Mouse (Mus musculus) liver, adult 2 months (tissue): ENCODE results near the gene Lrrtm3. TPM values are rescaled to one million over a fixed set of nuclear protein-coding genes. Genes with fewer than 3 reads are reported as not detected.

Experiments used
- DNase-seq: peaks from one replicate; pipeline ENCODE4 v3.0.0-alpha.2; 2011; ENCODE audit warnings: low read depth, low spot score; ENCODE audit errors: extremely low read depth
- H3K27ac ChIP-seq: fragments of 200-500 bp; replicated peaks from 2 replicates; pipeline ENCODE4 v1.5.1; 2012; ENCODE audit warnings: low read depth, mild to moderate bottlenecking, control low read depth, inconsistent platforms, low read length; ENCODE audit not compliant: insufficient read depth
- H3K27me3 ChIP-seq: fragments of 200-500 bp; 2 replicates; pipeline ENCODE4 v1.6.1; 2012; ENCODE audit warnings: mild to moderate bottlenecking, moderate library complexity, low read length, inconsistent platforms; ENCODE audit not compliant: control insufficient read depth, insufficient read depth
- H3K36me3 ChIP-seq: fragments of 200-500 bp; 2 replicates; pipeline ENCODE4 v1.6.1; 2012; ENCODE audit warnings: low read length, inconsistent platforms; ENCODE audit not compliant: control insufficient read depth, insufficient read depth
- H3K4me1 ChIP-seq: fragments of 200-500 bp; 2 replicates; pipeline ENCODE4 v1.6.1; 2011; ENCODE audit warnings: low read length; ENCODE audit not compliant: control insufficient read depth, insufficient read depth
- H3K4me3 ChIP-seq: fragments of 200-500 bp; 2 replicates; pipeline ENCODE4 v1.5.1; 2011; ENCODE audit warnings: low read depth, mild to moderate bottlenecking, control low read depth, low read length, moderate library complexity; ENCODE audit not compliant: insufficient read depth
- H3K79me2 ChIP-seq: fragments of 200-500 bp; 2 replicates; pipeline ENCODE4 v1.6.1; 2012; ENCODE audit warnings: inconsistent platforms, mild to moderate bottlenecking, low read length, moderate library complexity; ENCODE audit not compliant: control insufficient read depth, insufficient read depth
- H3K9ac ChIP-seq: fragments of 200-500 bp; 2 replicates; pipeline ENCODE4 v1.6.1; 2012; ENCODE audit warnings: low read depth, mild to moderate bottlenecking, control low read depth, inconsistent platforms, low read length
- CTCF ChIP-seq: fragments of 200-500 bp; IDR thresholded peaks from 2 replicates; pipeline ENCODE4 v1.5.1; 2011; ENCODE audit warnings: low read depth, low read length, control low read depth
- POLR2A ChIP-seq: fragments of 200-500 bp; IDR thresholded peaks from 2 replicates; pipeline ENCODE4 v1.6.1; 2011; ENCODE audit warnings: low read length, control low read depth; ENCODE audit not compliant: insufficient read depth; ENCODE audit errors: extremely low read depth
- WGBS: fragments of 180-500 bp; shearing (Covaris S2); methylation state at CpG from one replicate; pipeline ENCODE4 v1.1.7; 2018; 5-methylcytosine and 5-hydroxymethylcytosine counted together
- polyA plus RNA-seq: library from polyadenylated mRNA; depleted of rRNA; stranded (reverse); fragments of >200 nt; gene quantifications from 2 replicates; pipeline ENCODE4 v1.2.3, GENCODE M21; 2012; rRNA removed
- total RNA-seq: library from RNA; depleted of rRNA; stranded (reverse); fragments of >200 nt; gene quantifications from 2 replicates; pipeline ENCODE4 v1.2.3, GENCODE M21; 2014; rRNA removed

The Lrrtm3 gene
- total and polyA plus RNA-seq, 2 experiments: not detected

- DNase-seq: no peak
- no peak within 1 kb of the TSS for H3K9ac ChIP-seq
- no peak within 1 kb of the TSS for H3K4me3 ChIP-seq
- H3K4me1 ChIP-seq: no peaks in the 10 kb centered on the region
- no peak within 1 kb of the TSS for H3K27ac ChIP-seq
- no peaks in the 10 kb centered on the region for H3K27me3 ChIP-seq
- H3K79me2 ChIP-seq: no peaks in the 10 kb centered on the region
- no peaks in the 10 kb centered on the region for H3K36me3 ChIP-seq
- TF ChIP-seq POLR2A: no peak
- TF ChIP-seq CTCF: no peak
Observed at GRCm38 (mm10) chr10:63927334-63927733, 162.7 kb downstream of the Lrrtm3 start, which contains the start of gene Gm10118. Gene Gm10118, minus strand, starts transcription at chr10:63927434.

GRCm38 (mm10) chr10:63908878-63909277, 181.2 kb downstream of the Lrrtm3 start:
- Histone ChIP-seq H3K27me3 (no peaks in the 10 kb centered on the region), H3K4me3 (no peak overlapping the region), H3K36me3 (no peaks in the 10 kb centered on the region), H3K27ac (no peak overlapping the region), H3K79me2 (no peaks in the 10 kb centered on the region), H3K9ac (no peak overlapping the region), H3K4me1 (no peaks in the 10 kb centered on the region)
- no peak for TF ChIP-seq POLR2A
- TF ChIP-seq CTCF: no peak
- no peak for DNase-seq

GRCm38 (mm10) chr10:63899891-63900290, 190.2 kb downstream of the Lrrtm3 start:
- Histone ChIP-seq H3K9ac (no peak overlapping the region), H3K36me3 (no peaks in the 10 kb centered on the region), H3K27ac (no peak overlapping the region), H3K79me2 (no peaks in the 10 kb centered on the region), H3K4me1 (no peaks in the 10 kb centered on the region), H3K27me3 (no peaks in the 10 kb centered on the region), H3K4me3 (no peak overlapping the region)
- TF ChIP-seq POLR2A: no peak
- TF ChIP-seq CTCF: no peak
- DNase-seq: no peak

- Histone ChIP-seq H3K79me2 (no peaks in the 10 kb centered on the region), H3K9ac (no peak overlapping the region), H3K4me1 (no peaks in the 10 kb centered on the region), H3K27ac (no peak overlapping the region), H3K4me3 (no peak overlapping the region), H3K36me3 (no peaks in the 10 kb centered on the region), H3K27me3 (no peaks in the 10 kb centered on the region)
- 91% methylated on average over 5 of the region's 5 CpGs for WGBS
- TF ChIP-seq POLR2A (no peak), CTCF (no peak)
- DNase-seq: no peak
Observed at GRCm38 (mm10) chr10:63894612-63895011, 195.5 kb downstream of the Lrrtm3 start.

GRCm38 (mm10) chr10:63886449-63887088, 203.5 kb downstream of the Lrrtm3 start:
- Histone ChIP-seq H3K9ac (no peak overlapping the region), H3K27ac (no peak overlapping the region), H3K27me3 (no peaks in the 10 kb centered on the region), H3K36me3 (no peaks in the 10 kb centered on the region), H3K79me2 (no peaks in the 10 kb centered on the region), H3K4me3 (no peak overlapping the region), H3K4me1 (no peaks in the 10 kb centered on the region)
- DNase-seq: no peak
- WGBS: 61% methylated on average over 23 of the region's 23 CpGs
- TF ChIP-seq POLR2A: no peak
- TF ChIP-seq CTCF: no peak

- TF ChIP-seq CTCF: no peak
- Histone ChIP-seq H3K79me2 (no peaks in the 10 kb centered on the region), H3K27me3 (no peaks in the 10 kb centered on the region), H3K27ac (no peak overlapping the region), H3K36me3 (no peaks in the 10 kb centered on the region), H3K4me3 (no peak overlapping the region), H3K9ac (no peak overlapping the region), H3K4me1 (no peaks in the 10 kb centered on the region)
- WGBS: 87% methylated on average over 5 of the region's 5 CpGs
- DNase-seq: no peak
Observed at GRCm38 (mm10) chr10:63880462-63880903, 209.6 kb downstream of the Lrrtm3 start.

Other genes with a start within 250 kb of the Lrrtm3 start
- not detected in 2 replicates for gene Gm10118, start 162.8 kb downstream of the Lrrtm3 start, total RNA-seq
- not detected in 2 replicates for gene Gm10118, start 162.8 kb downstream of the Lrrtm3 start, polyA plus RNA-seq